Mouse (Mus musculus): ENCODE data around the gene Osbpl5.
"Not testable (repeated sequence)": the region's sequence is repeated elsewhere in the genome, so short reads cannot be mapped to it uniquely, and the experiment has no call there.

The Osbpl5 gene

GRCm38 (mm10) chr7:143709395-143709794 lies 47.4 kb downstream of the Osbpl5 start:
- DNase-seq (ENCODE audit: low spot score): no peak

GRCm38 (mm10) chr7:143706697-143707438 lies 49.9 kb downstream of the Osbpl5 start:
- DNase-seq (ENCODE audit: low spot score): peak; percentile 95

GRCm38 (mm10) chr7:143696140-143696539 lies 60.6 kb downstream of the Osbpl5 start:
- peak; percentile 45 for DNase-seq (ENCODE audit: low spot score)

- no peak for DNase-seq (ENCODE audit: low spot score)
These were observed 62.2 kb downstream of the Osbpl5 start for GRCm38 (mm10) chr7:143694550-143694949.

- DNase-seq (ENCODE audit: low spot score): no peak
These were observed 63.9 kb downstream of the Osbpl5 start for GRCm38 (mm10) chr7:143692746-143693510.

GRCm38 (mm10) chr7:143691909-143692308 lies 64.9 kb downstream of the Osbpl5 start:
- no peak for DNase-seq (ENCODE audit: low spot score)

- no peak for DNase-seq (ENCODE audit: low spot score)
These were observed 65.6 kb downstream of the Osbpl5 start for GRCm38 (mm10) chr7:143691181-143691580.

- DNase-seq (ENCODE audit: low spot score): no peak
These were observed 66.8 kb downstream of the Osbpl5 start for GRCm38 (mm10) chr7:143689946-143690345.

- DNase-seq (ENCODE audit: low spot score): no peak
These were observed 67.3 kb downstream of the Osbpl5 start for GRCm38 (mm10) chr7:143689481-143689880.

- not testable (repeated sequence) for DNase-seq (ENCODE audit: low spot score)
These were observed 70.1 kb downstream of the Osbpl5 start for GRCm38 (mm10) chr7:143686676-143687075.

GRCm38 (mm10) chr7:143686191-143686590 lies 70.6 kb downstream of the Osbpl5 start:
- not testable (repeated sequence) for DNase-seq (ENCODE audit: low spot score)

- peak; percentile 78 for DNase-seq (ENCODE audit: low spot score)
These were observed 71.3 kb downstream of the Osbpl5 start, which contains the start of gene Tnfrsf23 for GRCm38 (mm10) chr7:143685359-143686067. Gene Tnfrsf23 (minus strand): TSS chr7:143685872.

- DNase-seq (ENCODE audit: low spot score): not testable (repeated sequence)
These were observed 72.2 kb downstream of the Osbpl5 start for GRCm38 (mm10) chr7:143684569-143684968.

- no peak for DNase-seq (ENCODE audit: low spot score)
These were observed 75.2 kb downstream of the Osbpl5 start for GRCm38 (mm10) chr7:143681566-143681965.

- DNase-seq (ENCODE audit: low spot score): not testable (repeated sequence)
These were observed 75.9 kb downstream of the Osbpl5 start for GRCm38 (mm10) chr7:143680836-143681235.

- DNase-seq (ENCODE audit: low spot score): not testable (repeated sequence)
These were observed 77.1 kb downstream of the Osbpl5 start for GRCm38 (mm10) chr7:143679650-143680049.

GRCm38 (mm10) chr7:143666427-143667311 lies 90.1 kb downstream of the Osbpl5 start:
- no peak for DNase-seq (ENCODE audit: low spot score)

- DNase-seq (ENCODE audit: low spot score): no peak
These were observed 93.3 kb downstream of the Osbpl5 start for GRCm38 (mm10) chr7:143663470-143663869.

GRCm38 (mm10) chr7:143660797-143661196 lies 96.0 kb downstream of the Osbpl5 start:
- no peak for DNase-seq (ENCODE audit: low spot score)

GRCm38 (mm10) chr7:143649769-143650346 lies 106.9 kb downstream of the Osbpl5 start:
- not testable (repeated sequence) for DNase-seq (ENCODE audit: low spot score)
